19 mouse cellular contexts compared by ENCODE assay signal in the genomic region with DNA sequence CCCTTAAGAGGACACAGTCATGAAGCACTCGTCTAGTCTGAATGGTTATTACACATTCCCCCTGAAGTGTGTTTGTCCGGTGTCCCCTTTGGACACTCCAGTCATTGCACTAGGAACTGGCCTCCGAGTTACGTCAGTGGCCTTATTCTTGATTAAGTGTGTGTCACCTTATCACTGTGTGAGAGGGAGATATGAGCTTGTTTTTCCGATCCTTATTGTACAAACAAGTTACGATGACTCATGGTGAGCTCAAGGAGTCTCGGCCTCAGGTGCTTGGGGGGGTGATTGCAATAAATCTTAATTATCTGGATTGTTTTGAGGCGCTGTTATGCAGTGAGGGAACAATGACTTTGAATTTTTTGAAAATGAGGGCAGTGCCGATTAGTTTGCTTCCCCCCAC.
DNase-seq lines count a peak whose midpoint lies in the region; ATAC-seq and TF ChIP-seq lines count a peak whose summit lies in the region.
"Had no signal": no experiment of that assay in that cellular context is flagged by ENCODE, and none has a peak within 500 bp of the region (broad histone marks: within the 10 kb centered on the region; RNA-seq: fewer than 3 reads in every experiment).

No protein-coding gene starts in this region.

- H3K9ac ChIP-seq in stomach, embryonic 15.5 days, result no peak overlapping the region
- H3K9ac ChIP-seq: embryonic facial prominence, embryonic 15.5 days; hindbrain, embryonic 13.5 days; limb, embryonic 12.5 days; lung, embryonic 14.5 days; midbrain, embryonic 13.5 days had no signal

- no peaks in the 10 kb centered on the region for H3K36me3 ChIP-seq in stomach, embryonic 15.5 days
- H3K36me3 ChIP-seq: embryonic facial prominence, embryonic 15.5 days; forebrain, embryonic 10.5 days; hindbrain, embryonic 13.5 days; limb, embryonic 12.5 days; midbrain, embryonic 13.5 days had no signal

- H3K4me1 ChIP-seq in stomach, embryonic 15.5 days, result no peaks in the 10 kb centered on the region
- H3K4me1 ChIP-seq: embryonic facial prominence, embryonic 15.5 days; forebrain, embryonic 10.5 days; hindbrain, embryonic 13.5 days; midbrain, embryonic 13.5 days had no signal

- intact Hi-C loops in gastrocnemius, adult 2 months (cut with DNase I), result loop anchor here (5.0 kb wide), 1 partner anchor 111 kb away; no protein-coding TSS in a partner anchor

- H3K27ac ChIP-seq in stomach, embryonic 15.5 days, result no peak overlapping the region
- no peak overlapping the region for H3K27ac ChIP-seq in gastrocnemius, adult 2 months
- H3K27ac ChIP-seq: embryonic facial prominence, embryonic 15.5 days; forebrain, embryonic 10.5 days; heart, adult 2 months; hindbrain, embryonic 13.5 days; limb, embryonic 12.5 days; midbrain, embryonic 13.5 days had no signal

- WGBS in stomach, embryonic 15.5 days, result 59% methylated on average over 9 of the region's 9 CpGs

- no peak for TF ChIP-seq CTCF in gastrocnemius, adult 2 months (IDR thresholded peaks at IDR 0.05)

- DNase-seq in adrenal gland, adult 2 months, result peak; percentile 20
- no peak for DNase-seq in adrenal gland, postnatal 25 days
- DNase-seq in kidney, postnatal 14 days, result peak; percentile 20
- DNase-seq in kidney, adult 11 months, result no peak
- no peak for DNase-seq in gastrocnemius, adult 2 months
- DNase-seq in cerebellum, adult 9-10 months, result no peak
- DNase-seq: cerebellum, postnatal 14 days; embryo, embryonic 11 days; gastrocnemius, postnatal 10 days; heart, adult 2 months; lung, embryonic 14.5 days; retina, postnatal 1 day had no signal

- no peak overlapping the region for H3K4me2 ChIP-seq in stomach, embryonic 15.5 days
- H3K4me2 ChIP-seq: embryonic facial prominence, embryonic 15.5 days; hindbrain, embryonic 13.5 days; limb, embryonic 12.5 days; lung, embryonic 14.5 days; midbrain, embryonic 13.5 days had no signal

- no peaks in the 10 kb centered on the region for H3K27me3 ChIP-seq in stomach, embryonic 15.5 days (replicated peaks)

- ATAC-seq in granulocyte monocyte progenitor cell, adult 5-6 weeks (replicated peaks; ENCODE audit: poor library complexity, severe bottlenecking), result peak; percentile 21
- peak; percentile 56; the same call in 1 of the 2 replicates for ATAC-seq in stomach, embryonic 15.5 days (ENCODE audit: insufficient read depth, low FRiP score, low read depth)
- ATAC-seq: midbrain, embryonic 13.5 days had no signal

- H3K9me3 ChIP-seq in stomach, embryonic 15.5 days, result no peaks in the 10 kb centered on the region
- H3K9me3 ChIP-seq: embryonic facial prominence, embryonic 15.5 days; forebrain, embryonic 10.5 days; hindbrain, embryonic 13.5 days; limb, embryonic 12.5 days; midbrain, embryonic 13.5 days had no signal

- H3K4me3 ChIP-seq in stomach, embryonic 15.5 days (replicated peaks), result no peak overlapping the region
- no peak overlapping the region for H3K4me3 ChIP-seq in gastrocnemius, adult 2 months
- H3K4me3 ChIP-seq: embryonic facial prominence, embryonic 15.5 days; forebrain, embryonic 10.5 days; heart, adult 2 months; hindbrain, embryonic 13.5 days; limb, embryonic 12.5 days; midbrain, embryonic 13.5 days had no signal

Comparison
In these comparisons a context has a peak if more than half of its experiments do, and no peak if none do; other contexts are left out.
1. DNase-seq: peak in adrenal gland, adult 2 months (single experiment) and kidney, postnatal 14 days (single experiment); none in adrenal gland, postnatal 25 days (single experiment), kidney, adult 11 months (single experiment), gastrocnemius, adult 2 months (single experiment) and cerebellum, adult 9-10 months (single experiment).